Mouse (Mus musculus) embryonic fibroblast, embryonic 13.5 days (primary cell): Measurements from ENCODE around the gene Acr.

Experiments used
- CTCF ChIP-seq: IDR thresholded peaks from 2 replicates; pipeline ENCODE4 v1.5.1; 2011; ENCODE audit warnings: mild to moderate bottlenecking, control low read depth, low read length, moderate library complexity, borderline replicate concordance; ENCODE audit not compliant: insufficient read depth
- POLR2A ChIP-seq: IDR thresholded peaks from 2 replicates; pipeline ENCODE4 v1.6.1; 2011; ENCODE audit warnings: low read depth, mild to moderate bottlenecking, control low read depth, low read length, moderate library complexity

DNA sequence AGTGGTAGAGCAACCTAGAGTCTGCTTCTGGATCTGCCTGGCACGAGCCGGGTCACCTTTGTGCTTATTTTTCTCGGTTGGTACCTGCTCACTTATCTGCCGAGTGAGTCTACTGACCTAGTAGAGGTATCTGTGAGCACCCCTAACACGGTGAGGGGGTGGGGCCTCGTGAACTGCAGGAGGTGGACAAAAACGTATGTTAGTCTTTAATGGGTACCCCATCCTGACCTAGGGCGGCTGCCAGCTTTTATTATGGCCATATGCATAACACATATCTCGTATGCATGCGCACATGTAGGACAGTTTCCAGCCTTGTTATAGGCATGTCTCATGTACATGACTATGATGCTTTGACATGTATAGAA is 34.3 kb upstream of the Acr start:
- TF ChIP-seq POLR2A (no peak), CTCF (no peak)
